Mouse (Mus musculus): ENCODE results near the gene Mecom.
"Not testable (repeated sequence)": the region's sequence is repeated elsewhere in the genome, so short reads cannot be mapped to it uniquely, and the experiment has no call there.

DNA sequence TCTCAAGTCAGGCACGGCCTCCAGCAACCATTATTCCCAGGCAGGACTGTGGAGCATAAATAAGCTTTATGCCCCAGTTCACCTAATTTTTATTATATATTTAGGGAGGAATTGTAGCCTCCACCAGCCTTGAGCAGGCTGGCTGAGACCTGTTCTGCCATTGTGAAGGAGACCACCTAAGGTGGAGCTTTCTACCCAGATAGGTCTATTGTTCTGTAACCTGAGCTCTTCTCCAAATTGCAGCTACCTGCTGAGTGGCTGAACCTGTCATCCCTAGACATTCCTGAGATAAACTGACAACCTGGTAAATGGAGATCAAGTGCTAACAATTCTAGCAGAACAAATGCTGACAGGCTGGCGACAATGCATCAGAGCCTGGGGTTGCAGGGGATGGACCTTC lies 18.5 kb upstream of the Mecom start:
- not testable (repeated sequence) for TF ChIP-seq POLR2A (IDR thresholded peaks at IDR 0.05; ENCODE audit: low read depth, low read length); CTCF (IDR thresholded peaks at IDR 0.05; ENCODE audit: extremely low read depth, insufficient read depth, insufficient read length, insufficient replicate concordance)
